Mouse (Mus musculus) erythroblast, embryonic 14.5 days (primary cell): Measurements from ENCODE around the gene Gpr61.

ENCODE experiments used
- GATA1 ChIP-seq: IDR thresholded peaks from 2 replicates; pipeline ENCODE4 v1.6.1; 2012; ENCODE audit warnings: low read length, inconsistent platforms, mixed read lengths
- TAL1 ChIP-seq: IDR thresholded peaks from 3 replicates; pipeline ENCODE4 v1.6.1; 2012; ENCODE audit warnings: low read length, inconsistent platforms, mixed read lengths

DNA sequence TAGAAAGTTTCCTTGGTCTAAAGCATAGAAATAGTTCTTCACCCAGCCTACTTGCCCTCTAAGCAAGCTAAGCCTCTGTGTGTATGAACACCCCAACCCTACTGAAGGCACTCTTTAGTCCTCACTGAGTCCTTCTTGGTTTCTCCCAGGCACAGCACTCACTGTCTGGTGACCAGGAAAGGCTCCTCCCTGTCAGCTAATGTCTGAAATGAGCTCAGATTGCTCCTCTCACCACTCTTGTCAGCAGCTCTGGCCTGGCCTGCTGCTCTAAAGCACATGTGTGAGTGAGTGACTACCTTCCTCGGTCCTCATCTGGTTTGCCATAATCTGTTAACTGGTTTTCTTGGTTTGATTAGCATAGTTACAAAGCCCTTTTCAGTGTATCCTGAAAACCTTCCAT lies 22.9 kb downstream of the Gpr61 start:
- TF ChIP-seq TAL1 (no peak), GATA1 (no peak)
